Mouse (Mus musculus): ENCODE measurements at regions not wholly inside any gene's neighbourhood (a gene's known extent, or its start where the extent isn't known, plus 50 kb on each side); places are given as distances from the start of the nearest gene placed in this dataset.

DNA sequence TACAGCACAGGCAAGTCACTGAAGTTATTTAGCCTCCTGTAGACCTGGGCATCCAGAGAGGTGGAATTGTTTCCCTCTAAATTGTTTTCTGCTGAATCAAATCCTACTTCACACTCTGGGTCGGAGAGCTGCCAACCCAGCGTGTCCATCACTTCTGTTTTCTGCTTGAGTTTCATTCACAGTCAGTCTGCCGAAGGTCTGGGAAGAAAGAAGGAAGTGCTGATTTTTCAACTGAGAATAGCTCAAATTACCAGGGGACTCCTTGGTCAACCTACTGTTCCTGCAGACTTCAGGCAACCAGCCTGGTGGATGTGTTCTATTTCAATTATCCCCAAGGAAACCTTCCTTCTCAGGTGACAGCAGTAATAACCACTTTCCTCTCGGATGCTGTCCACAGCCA lies 179.1 kb upstream of the Nckap5 start:
- no peak for DNase-seq (ENCODE audit: low spot score)

DNA sequence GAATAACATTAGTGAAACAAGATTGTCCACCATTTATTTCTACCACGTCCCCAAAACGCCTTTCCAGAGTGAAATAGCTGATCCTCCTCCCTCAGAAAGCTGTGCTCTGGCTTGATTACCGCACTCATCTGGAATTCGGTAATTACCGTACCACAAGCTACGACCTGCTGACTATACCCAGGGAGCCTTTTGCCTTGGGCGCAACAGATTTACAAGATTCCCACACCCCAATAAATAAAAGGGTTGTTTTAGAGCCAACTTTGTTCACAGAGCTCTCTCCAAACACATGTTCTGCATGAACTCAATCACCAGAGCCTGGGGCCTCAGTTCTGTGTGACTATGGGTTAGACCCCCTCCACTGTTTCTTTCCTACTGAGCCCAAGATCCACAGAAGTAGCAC lies 171.1 kb upstream of the Nckap5 start:
- no peak for DNase-seq (ENCODE audit: low spot score)

DNA sequence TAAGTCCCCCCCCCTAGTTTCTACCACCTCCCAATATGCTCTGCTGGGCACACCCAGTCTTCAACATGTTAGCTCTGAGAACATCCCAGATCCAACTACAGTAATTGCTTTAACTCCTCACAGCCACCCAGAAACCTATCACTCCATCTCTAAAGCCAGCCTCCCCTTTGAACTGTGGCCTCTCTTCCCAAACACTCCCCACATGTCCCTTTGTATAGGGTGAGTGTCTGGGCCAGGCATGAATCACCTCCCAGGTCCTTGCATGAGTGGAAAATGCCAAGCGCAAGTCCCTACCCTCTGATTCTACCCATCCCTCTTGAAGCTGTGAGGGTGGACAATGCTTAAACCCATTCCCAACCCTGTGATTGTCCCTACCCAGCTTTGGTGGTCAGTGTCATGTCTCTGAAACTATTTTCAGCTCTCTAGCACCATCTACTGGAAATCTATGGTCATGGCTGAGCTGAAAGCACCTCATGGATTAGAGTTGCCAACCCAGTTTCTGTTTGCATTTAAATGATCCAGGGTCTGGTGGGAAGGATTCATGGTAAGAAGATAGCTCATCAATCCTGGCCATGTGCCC lies 162.6 kb upstream of the Nckap5 start:
- peak; percentile 33 for DNase-seq (ENCODE audit: low spot score)

DNA sequence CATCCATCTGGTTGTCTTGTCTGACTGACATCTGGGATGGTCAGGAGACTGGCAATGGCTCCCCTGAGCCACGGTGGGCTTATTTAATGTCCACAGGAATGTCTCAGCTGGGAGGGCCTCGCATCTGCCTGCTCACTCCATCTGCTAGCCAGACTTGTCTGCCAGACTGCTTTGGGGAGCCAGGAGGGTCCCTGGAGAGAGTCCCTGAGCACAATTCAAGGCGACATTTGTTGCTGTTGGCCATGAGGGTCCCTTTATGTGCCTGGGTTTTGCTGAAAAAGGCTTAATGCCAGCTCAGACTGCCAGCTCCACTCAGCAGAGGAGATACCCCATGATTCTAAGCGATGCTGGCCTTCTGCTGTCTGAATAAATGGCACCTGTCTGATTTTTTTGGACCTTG lies 161.8 kb upstream of the Nckap5 start:
- DNase-seq (ENCODE audit: low spot score): no peak

DNA sequence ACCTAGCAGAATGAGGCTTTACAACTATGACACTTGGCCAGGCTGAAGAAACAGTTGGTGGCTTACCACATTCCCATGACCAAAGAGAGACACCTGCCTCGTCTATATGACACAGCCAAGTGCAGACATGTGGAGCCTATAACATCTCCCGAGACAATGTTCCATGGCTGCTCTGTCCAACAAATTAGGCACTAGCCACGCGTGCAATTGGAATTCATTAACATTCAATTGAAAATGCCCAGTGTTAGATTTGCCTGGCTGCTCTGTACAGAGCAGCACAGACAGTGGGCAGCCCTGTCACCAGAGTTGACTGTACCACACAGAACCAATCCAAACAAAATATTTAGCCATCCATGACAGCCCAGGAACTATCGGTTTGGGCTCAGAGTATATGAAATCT lies 152.2 kb upstream of the Nckap5 start:
- no peak for DNase-seq (ENCODE audit: low spot score)

DNA sequence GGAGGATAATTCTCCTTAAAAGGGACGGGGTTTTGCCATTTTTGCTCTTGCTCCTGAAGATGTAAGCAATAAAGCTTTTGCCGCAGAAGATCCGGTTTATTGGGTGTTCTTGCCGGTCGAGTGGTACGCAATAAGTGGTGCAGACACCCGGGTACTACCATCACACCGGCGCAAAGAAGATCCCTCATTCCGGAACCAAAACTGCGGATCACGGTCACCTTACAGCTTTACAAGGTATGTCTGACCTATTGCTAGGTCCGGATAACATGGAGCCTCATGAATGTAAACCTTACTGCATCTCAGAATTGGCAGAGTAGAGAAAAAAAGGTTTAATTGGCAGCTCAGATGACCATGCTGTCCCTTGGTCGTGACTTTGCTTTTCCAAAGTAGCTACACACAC lies 149.7 kb upstream of the Nckap5 start:
- DNase-seq (ENCODE audit: low spot score): no peak

DNA sequence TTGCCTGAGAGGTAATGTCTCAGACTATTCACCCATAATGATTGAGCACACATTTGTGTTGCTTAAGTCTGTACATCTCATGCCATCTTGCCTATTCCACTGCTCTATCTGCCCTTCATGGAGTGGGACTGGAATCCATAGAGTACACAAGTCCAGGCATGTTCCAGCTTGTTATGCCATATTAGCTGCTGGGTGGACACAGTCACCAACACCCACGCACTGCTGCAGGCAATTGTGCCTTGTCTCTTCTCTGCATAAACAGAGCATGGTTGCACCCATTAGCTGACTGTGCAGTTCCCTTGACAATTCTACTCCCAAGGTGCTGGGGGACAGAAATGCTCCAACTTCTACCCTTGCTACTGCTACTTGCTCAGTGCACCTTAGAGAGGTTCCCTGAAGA lies 143.3 kb upstream of the Nckap5 start:
- DNase-seq (ENCODE audit: low spot score): no peak

DNA sequence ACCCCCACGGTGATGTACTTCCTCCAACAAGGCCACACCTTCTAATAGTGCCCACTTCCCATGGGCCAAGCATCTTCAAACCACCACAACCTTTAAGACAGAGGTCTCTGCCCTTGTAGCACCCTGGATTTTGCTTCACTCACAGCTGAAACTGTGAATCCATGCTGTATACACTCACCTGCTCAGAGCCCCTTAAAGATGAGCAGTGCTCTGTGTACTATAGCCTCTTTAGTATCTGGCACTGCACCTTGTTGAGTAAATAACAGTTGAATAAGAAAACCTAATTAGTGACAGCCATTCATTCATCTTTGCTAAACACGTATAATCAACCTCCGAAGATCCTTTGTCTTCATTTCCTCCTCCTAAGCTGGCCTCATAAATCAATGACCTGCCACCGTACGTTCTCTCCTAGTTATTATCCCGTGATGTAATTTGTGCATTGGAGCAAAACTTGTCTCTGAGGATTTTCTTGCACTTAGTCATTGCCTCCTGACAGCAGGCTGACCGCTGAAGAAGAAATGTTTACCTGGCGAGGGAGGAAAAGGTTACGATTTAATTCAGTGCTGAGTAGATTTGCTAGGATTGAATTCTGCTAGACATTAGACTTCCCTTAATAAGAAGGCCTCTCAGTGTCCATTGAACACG lies 141.3 kb upstream of the Nckap5 start:
- no peak for DNase-seq (ENCODE audit: low spot score)

DNA sequence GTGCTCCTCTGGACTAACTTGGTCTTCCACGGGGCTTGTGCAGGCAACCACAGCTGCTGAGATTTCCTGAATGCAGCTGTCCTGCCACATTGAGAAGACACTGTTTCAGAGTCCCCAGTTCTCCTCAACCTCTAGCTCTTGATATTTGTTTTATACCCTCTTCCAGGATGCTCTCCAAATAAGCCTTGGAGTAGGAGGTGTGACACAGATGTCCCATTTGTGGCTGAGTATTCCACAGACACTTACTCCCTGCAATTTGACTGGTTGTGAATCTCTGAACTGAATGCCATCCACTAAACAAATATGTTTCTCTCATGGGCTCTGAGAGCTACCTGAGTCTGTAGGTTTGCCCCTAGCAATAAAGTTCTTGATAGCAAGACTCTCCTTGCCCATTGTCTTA lies 140.5 kb upstream of the Nckap5 start:
- no peak for DNase-seq (ENCODE audit: low spot score)

DNA sequence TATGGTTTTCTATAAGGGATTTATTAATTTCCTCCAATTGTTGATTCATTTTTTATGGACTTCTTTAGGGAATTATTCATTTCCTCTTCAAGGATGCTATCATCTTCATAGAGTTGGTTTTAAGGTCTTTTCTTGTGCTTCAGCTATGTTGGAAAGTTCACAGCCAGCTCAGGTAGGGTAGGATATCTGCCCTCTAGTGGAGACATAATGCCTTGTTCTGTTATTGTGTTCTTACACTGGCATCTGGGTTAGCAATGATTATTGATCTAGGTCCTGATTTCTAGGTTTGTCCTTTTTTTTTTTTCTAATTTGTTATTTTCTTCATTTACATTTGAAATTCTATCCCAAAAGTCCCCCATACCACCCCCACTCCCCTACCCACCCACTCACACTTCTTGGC lies 135.8 kb upstream of the Nckap5 start:
- no peak for DNase-seq (ENCODE audit: low spot score)

DNA sequence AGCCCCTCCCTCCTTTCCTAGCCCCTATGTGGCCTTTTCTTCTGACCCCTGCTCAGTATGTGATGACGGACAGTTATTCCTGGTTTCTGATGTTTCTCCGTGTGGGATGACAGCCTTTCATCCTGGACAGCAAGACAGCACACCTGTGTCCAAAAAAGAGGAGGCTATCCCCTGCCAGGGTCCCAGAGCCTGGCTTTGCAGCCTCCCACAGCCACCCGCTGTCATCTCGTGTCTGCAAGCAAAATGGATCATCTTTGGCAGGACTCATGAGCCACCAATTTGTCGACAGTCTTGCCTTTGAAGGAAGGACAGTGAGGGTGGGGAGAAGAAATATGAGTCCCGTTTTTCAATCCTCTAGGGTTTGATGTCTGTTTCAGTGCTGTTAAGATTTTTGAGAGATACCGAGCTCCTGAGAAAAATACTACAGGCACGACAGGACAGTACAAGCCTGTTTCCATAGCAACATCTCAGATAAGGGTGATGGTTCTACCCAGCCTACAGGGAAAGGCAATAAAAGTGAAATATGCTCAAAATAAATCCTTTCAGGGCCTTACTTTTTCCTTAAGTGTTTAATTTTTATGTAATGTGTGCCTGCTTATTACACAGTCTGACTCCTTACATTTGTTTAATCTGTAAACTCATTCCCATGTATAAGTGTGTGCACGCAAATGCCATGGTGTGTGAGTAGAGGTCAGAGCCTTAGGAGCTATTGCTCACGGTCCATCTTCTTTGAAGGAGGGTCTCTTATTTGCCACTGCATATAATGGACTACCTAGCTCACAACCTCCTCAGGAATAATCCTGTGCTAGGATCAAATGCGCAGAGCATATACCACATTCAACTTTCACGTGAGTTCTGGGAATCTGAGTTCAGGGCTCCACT lies 125.5 kb upstream of the Nckap5 start:
- DNase-seq (ENCODE audit: low spot score): no peak

DNA sequence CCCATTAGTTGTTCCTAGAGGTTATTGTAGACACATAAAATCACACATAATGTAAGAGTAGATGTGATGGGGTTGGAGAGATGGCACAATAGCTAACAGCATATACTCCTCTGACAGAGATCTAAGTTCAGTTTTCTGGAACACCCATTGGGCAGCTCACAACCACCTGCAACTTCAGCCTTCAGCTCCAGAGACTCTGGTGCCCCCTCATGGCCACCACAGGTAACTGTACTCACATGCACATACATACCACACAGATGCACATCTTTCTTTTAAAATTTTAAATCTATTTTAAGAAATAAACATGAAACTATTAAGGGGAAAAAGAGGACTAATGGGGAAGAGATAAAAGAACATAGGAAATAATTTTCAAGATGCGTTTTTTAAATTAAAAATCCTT lies 117.3 kb upstream of the Nckap5 start:
- no peak for DNase-seq (ENCODE audit: low spot score)

DNA sequence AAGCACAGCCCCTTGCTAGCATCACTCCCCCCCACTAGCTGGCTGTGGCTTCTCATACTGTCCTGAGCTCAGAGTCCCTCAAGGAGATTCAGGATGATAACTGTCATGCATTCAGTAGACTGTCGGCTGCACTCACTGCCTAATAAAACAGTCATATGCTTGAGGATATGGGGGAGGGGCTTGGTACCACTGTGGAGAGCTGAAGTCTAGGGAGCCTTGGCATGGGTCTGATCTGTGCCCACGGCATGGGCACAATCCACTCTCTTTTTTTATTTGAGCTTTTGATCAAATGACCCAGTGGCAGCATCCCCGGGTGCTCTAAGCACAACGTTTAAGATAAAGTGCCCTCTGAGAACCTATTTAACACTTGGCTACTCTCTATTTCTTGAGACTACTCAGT lies 102.1 kb upstream of the Nckap5 start:
- DNase-seq (ENCODE audit: low spot score): no peak

DNA sequence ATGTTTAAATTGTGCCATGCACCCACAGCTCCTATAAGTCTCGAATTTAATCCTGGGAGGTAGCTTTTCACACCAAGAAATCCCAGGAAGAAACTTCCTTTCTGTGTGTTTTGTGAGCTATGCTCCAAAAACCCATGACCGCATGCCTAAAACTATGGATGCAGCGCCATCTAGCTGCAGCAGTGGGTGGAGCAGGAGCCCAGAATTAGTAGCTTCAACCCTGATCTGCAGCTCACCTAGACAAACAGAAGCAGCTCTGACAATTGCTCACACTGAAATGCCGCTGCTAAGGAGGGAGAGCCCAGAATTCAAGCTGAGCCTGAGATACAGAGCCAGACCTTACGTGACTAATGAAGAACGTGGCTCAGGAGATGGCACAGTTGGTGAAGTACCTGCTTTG lies 101.2 kb upstream of the Nckap5 start:
- peak; percentile 80 for DNase-seq (ENCODE audit: low spot score)

DNA sequence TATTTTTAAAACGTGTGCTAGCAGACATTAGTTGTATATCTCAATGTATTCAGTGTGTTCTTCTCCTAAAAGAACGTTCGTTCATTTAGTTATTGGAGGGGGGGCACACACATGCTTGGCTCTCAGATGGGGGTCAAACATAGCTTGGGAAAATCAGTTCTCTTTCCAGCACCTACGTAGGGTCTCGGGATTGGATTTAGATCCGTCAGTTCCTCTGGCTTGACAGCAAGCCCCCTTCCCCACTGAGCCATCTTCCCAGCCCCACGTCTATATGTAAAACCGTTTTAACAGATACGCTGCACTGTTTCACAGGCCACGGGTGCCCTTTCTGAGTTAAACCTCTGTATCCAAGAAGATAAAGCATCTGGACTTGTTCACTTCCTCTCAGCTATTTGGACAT lies 100.5 kb upstream of the Nckap5 start:
- no peak for DNase-seq (ENCODE audit: low spot score)

DNA sequence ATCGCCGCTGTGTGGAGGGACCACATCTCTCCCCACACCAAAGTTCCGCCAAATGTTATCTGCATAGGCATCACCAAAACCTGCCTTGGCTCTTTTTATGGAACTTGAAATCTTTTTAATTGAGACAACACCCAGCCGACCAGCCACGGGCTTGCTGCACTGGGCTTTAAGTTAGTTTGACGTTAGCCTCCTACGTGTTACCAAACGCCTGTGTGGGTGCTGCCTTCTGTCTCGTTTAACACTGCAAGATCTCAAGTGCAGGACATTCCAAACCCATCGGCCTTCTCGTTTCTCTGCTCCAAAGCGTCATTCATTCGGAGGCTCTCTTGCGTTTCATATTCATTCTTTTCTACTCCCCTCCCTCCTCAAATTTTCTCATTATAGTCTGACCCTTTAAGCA lies 100.0 kb upstream of the Nckap5 start:
- DNase-seq (ENCODE audit: low spot score): no peak

DNA sequence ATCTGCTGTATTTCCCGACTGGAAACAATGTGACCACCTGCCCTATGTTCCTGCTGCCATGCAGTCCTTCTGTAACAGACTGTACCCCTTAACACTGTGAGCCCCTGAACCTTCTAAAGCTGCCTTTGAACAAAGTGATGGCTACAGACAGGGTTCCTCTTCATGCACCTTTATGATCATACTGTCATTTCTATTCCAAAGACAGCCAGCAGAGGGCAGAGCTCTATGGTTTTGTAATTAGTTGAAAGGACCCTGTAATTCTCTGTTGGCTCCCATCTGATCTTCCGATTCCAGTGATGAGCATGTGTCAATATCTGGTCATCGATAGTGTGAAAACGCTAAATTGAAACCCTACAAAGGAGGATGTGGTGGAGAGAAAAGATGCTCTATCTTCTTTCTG lies 99.1 kb upstream of the Nckap5 start:
- DNase-seq (ENCODE audit: low spot score): no peak

DNA sequence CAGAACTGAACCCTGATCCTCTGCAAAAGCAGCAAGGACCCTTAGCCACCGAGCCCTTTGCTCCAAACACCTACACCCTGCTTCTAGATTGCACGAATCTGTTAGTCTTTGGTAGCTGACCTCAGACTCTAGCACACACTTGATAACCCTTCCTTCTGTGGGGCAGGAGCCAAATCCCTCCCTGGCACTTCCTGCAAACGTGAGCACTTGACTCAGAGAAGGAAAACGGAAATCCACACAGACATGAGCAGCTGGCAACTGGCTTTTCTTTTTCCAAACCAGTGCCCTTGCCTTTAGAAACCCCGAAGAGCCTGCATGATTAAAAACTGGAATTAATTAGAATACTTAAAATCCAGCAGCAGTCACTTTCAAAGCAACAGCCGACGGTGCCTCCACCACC lies 97.6 kb upstream of the Nckap5 start:
- peak; percentile 72 for DNase-seq (ENCODE audit: low spot score)

DNA sequence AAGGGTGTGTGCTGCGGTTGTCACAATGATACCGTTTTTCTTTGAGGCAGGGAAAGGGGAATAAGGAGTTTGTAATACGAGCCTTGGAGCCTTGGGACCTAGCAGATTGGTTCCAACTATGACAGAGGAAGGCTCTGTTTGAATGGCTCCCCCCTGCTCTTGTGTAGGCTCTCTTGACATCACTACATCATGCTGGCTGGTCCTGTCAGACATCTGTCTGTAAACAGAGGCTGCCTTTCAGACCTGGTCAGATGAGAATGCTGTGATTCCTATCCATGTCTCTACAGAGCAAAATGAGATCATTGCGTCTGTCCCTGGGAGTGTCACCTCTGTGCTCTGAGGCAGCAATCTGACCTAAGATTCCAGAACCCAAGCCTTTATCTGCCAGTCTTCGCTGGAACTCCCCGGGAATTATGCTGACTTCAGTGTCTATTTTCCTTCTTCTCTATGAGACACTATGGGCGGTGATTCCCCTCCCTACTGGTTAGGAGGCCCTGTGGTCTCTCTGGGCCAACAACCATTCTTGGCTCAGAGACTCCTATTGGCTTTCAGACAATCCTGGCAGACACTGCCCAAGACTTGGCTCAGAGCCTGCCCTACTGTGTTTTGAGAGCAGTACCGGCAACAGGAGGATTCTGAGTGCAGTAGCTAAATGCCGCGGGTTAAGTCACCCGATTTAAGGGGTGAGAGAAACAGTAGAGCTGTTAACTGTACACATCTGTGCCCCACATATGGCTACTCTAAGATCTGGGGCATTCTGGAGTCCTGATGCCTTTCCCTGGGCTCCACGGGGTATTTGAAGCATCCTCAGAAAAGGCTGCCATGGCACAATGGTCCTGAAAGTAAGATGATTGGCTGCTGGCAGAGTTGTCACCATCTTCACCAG lies 94.8 kb upstream of the Nckap5 start:
- DNase-seq (ENCODE audit: low spot score): peak; percentile 84

DNA sequence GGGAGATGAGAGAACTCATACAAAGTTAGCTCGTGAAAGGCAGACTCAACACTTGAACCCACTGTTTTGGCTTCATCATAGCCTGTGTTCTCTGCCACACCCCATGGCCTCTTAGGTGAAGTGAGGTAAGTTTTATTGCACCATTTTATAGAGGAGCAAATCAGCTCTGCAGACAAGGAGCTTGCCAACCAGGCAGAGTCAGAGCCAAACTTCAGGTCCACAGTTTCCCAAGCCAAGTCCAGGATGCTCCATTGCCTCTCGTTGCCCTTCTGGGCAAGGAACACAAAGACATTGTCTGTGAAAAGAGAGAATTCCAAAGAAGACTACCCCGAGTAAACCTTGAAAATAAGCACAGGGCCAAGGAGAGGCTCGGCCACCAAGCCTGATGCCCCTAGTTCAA lies 93.4 kb upstream of the Nckap5 start:
- DNase-seq (ENCODE audit: low spot score): no peak

DNA sequence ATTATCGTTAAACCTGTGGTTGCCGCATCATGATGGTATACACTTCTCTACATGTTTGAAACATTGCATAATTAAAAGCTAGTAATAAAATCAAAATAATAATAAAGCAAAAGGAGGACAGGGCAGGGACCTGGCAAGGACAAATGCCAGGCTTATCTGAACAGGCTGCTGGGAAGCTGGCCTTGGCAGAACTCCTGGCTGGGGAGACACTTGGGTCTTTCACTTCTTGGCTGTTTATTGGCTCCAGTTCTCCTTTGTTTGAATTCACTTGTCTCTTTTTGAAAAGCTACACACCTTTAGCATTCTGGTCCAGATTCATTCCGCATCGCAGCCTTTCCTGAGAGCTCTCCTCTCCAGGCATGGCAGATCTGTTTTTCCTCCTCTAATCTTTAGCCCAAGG lies 91.6 kb upstream of the Nckap5 start:
- no peak for DNase-seq (ENCODE audit: low spot score)

DNA sequence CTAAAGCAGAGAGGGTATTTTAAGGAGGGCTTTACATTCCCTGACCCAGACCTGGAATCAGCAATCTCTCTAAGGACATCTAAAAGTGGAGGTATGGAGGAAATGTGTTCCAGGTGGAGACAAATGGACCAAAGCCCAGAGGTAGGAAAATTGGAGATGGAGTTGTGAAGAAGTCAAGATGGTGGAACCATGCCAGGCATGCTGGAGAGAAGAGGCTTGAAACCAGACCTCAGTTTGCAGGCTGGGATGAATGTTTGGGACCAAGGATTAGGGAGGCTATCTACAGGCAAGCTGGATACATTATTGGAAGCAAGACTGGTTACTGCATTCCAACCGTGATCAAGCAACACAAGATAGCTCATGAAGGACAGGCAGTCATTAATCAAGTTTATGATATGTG lies 88.3 kb upstream of the Nckap5 start:
- no peak for DNase-seq (ENCODE audit: low spot score)

DNA sequence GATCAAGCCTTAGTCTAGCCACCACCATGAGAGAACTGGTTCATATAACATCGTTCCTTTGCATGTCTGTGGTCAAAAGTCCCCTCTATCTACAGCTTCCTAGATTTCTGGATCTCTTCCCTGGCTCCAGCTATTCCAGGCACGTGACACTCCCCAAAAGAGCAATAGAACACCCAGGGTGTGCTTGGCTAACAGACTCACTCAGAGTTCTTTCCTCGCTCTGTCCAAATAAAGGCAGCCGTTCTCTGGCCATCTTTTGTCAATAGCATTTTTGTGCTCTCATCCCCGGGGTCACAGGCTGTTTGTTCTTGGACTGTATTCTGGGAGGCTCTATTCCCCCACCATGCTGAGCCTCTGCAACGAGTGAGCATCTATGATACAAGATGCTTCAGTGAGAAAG lies 87.3 kb upstream of the Nckap5 start:
- no peak for DNase-seq (ENCODE audit: low spot score)

Measured in lung, postnatal 25 days (tissue).